Mouse (Mus musculus): ENCODE results near the gene Actl9.

DNA sequence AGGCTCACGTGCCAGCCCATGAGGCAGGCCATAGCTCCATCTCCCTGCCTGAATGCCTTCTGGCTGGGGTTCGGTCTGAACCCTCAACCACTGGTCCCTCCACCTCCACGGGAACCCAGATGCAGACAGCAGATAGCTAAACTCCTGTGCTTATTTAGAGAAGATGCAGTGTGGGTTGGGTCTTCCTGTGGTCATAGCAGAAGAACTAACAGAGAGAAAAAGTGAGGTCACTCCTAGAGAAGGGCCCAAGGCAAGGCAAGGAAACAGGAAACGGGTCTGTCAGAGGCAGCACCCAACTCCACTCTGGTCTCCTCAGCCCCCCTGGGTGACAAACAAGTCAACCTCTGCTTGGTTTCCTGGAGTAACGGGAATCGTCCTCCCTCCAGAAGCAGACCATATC, 38.5 kb downstream of the Actl9 start:
- TF ChIP-seq CTCF (IDR thresholded peaks at IDR 0.05; ENCODE audit: extremely low read depth, insufficient read depth, insufficient read length, insufficient replicate concordance): no peak
- no peak for TF ChIP-seq POLR2A (IDR thresholded peaks at IDR 0.05; ENCODE audit: low read depth, low read length)

Measured in spleen, adult 2 months (tissue).